Mouse (Mus musculus) gastrocnemius, postnatal 25 days (tissue): ENCODE data around the gene Cabcoco1. TPM values are rescaled to one million over a fixed set of nuclear protein-coding genes. Genes with fewer than 3 reads are reported as not detected.

Source experiments
- DNase-seq: peaks from one replicate; pipeline ENCODE4 v3.0.0; 2022
- long read RNA-seq, 2 experiments: library from polyadenylated mRNA; stranded (forward); transcript quantifications; one replicate each; pipeline ENCODE4 v2.0.0; 2021
- total RNA-seq, 2 experiments: library from RNA; stranded (reverse); gene quantifications; 1 replicate in 1 of 2; 2 replicates in 1 of 2; pipeline ENCODE4 v1.2.3; 2021

Cabcoco1 gene
- under 1 TPM; 0.33 to 0.86 TPM for total RNA-seq
- long read RNA-seq, experiment 1 = 0 reads
- long read RNA-seq, experiment 2, partial matches to known transcripts = 0 of 2 reads
- long read RNA-seq, experiment 2, other reads (novel, unspliced or antisense) = 0 of 2 reads

DNA sequence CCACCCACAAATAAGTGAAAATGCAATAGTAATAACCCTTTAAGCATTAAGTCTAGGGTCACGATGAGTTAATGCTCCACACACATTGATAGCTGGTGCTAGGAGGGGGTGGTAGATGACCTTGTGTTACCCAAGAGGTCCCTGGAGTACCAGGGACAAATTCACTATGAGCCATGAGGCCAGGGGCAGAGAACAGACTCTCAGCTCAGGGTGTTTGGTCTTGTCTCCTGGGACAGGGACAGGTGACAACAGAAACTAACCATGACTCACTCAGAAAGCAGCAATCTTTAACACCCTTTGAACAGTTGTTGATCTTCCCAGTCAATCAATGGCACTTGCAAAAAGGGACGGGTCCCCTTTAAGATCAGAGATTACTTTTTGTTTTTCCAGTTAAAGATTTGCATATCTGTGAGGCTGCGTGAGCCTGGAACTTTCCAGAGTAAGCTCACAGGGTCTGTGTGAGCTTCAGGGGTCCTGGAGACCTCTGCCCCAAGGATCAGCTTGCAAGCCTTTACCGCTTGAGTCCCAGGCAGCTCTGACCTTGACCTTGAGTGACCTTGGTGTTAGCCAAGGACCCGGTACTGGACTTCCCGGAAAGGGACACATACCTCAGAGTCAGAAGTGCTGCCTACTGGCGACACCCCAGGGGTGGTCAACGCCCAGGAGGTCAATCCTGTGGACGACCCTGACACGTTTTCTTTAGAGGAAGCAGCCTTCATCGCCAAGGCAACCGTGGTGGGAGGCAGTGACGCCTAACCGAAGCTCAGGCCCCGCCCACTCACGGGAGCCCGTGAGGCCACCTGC is at the start of gene Cabcoco1:
Gene Cabcoco1, minus strand, starts transcription at position 758 of the 804 bp plus-strand sequence.
- DNase-seq = peak; percentile 31

DNA sequence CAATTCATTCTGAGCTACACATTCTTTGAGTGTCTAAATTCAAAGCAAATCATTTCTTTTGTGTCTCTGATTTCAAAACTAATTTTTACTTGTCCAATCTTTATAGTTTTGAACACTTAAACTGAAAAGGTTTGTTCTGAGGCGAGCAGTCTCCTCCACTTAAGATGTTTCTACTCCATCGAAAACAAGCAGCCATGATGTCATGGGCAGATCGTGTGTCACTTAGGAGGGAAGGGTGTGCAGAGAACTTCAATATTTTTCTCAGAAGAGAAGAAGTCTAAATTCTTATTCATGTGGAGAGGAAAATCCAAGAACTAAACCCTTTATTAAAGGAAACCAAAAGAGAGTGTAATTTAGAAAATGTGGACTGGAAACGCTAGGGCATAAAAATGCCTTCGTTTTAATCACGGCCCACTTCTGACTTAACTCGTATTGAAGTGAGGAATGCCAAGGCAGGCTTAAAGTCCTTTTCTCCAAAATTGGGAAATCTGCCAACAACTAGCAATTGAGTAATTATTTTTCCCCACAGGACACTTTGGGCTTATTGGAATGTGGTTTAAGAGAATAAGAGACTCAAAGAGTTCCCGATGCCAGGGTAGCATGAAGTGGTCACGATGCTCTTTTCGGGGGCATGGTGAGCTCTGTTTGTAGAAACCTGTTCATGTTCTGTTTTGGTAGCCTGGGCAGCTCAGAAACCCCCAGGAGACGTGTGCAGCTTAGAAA is 48.0 kb upstream of the Cabcoco1 start:
- no peak for DNase-seq

DNA sequence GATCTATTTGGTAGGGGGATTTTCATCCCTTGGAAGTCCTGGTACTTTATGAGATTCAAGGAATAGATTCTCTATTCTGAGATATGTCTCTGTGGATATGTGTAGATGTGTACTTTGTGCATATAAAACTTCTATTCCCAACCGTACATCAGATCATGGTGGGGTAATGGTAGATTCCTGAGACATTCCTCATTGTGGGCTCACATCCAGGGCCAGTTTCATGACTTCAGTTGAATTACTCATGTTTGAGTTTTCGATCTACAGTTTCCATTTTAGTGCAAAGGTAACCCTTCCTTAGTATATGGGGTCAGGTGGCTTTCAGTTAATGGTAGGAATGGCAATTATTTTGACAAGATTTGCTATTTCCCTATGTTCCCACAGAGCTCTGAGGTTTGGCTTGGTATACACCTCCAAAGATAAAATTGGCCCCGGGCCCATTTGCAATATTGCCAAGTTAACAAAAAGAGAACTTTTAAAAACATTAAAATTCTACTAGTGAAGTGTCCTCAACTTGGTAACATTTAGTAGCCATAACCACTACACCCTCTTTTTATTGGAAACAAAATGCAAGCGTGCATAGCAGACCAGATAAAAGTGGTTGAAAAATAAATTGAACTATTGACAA is 45.8 kb upstream of the Cabcoco1 start:
- no peak for DNase-seq

DNA sequence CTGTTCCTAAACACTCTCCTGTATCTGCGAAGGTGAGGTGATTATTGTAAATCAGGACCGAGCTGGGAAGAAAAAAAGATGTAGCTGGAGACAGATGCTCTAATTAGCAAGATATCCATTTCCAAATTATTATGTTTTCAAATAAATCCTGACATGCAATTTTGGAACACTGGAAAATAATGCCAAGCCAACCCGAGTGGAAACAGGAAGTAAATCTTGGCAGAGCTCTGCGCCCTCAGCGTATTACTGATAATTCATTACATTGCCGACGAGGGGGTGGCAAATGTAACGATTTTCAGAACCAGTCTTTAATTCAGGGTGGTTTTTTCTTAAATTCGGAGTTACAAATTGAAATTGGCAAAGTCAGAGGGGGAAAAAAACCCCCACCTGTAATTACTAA is 35.6 kb upstream of the Cabcoco1 start:
- no peak for DNase-seq

DNA sequence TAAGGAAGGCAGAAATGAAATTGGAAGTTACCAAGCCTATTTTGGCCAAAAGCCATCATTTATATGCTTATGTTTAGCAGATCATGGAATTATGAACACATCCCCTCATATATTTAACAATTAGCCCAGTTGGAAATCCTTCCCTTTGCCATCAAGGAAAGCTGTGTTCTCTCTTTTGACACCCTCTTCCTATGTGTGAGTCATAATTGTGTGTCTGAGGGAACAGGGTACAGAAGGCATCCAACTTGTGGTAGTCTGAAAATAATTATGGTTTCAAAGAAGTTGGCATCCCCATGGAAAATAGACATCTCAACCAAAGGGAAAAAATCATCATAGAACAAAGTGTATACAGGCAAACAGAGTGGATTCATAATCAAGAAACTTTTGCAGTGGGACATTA is 26.5 kb upstream of the Cabcoco1 start:
- DNase-seq = no peak

DNA sequence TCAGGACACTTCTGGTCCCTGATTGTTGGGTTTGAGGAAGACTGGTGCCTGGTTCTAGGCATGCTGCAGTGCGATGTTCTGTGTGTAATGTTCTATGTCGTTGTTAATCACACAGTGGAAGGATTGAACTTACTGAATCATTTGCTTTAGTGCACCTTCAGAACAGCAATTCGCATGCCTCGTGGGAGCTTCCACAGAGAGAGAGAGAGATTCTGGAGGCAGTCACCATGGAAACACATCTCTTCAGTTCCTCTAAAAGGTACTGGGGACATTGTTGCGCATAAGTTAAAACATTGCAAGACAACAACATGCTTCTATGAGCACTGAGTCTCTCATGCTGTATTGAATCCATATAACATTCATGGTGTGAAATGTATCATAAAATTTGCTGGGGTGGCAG is 20.6 kb upstream of the Cabcoco1 start:
- DNase-seq = no peak

DNA sequence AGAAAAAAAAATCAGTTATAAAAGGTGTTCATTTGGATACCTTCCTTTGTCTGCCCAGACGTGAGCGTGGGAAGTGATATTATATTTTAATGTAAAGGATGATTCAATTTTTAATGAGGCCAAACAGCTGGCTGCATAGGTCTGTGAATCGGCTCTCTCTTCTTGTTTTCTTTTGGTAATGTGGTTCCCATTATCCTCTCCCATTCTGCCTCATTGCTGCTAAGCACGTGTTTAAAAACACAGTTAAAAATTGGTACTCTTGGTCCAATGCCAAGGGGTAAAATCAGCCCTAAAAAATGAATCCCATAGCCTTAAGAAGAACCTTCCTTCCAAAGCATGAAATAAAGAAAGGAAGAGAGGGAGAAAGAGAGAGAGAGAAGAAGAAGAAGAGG is 17.1 kb upstream of the Cabcoco1 start:
- no peak for DNase-seq

DNA sequence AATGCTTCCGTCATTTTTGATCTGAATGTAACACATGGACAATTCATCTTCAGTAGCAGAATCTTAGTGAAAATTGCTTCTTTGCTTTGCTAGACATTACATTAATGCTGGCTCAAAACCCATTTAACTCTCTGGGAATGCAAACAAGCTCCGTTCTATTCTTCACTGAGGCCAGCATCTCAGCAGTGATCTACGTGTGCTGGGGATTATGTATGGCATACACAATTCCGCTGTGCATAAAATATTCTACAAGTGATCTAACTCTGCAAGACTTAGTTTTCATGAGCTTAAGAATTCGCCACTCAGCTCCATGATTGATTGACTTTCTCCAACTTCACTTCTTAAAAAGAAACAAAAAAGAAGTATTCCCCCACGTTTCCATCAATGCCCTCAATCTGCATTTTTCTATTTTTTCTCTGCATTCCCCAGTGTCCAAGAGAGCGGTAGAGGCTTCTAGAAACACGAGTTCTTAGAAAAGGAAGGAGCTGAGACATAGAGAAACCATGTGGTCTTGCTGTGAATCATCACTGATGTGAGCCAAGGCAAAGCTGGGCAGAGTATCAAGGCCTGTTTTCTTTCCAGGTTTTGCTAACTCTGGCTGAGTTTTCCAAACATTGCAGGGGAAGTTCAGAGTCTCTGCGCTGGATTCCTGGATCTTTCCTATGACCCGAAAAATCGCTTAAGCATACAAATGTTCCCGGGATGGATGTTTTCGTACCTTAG is 16.6 kb upstream of the Cabcoco1 start:
- peak; percentile 74 for DNase-seq

DNA sequence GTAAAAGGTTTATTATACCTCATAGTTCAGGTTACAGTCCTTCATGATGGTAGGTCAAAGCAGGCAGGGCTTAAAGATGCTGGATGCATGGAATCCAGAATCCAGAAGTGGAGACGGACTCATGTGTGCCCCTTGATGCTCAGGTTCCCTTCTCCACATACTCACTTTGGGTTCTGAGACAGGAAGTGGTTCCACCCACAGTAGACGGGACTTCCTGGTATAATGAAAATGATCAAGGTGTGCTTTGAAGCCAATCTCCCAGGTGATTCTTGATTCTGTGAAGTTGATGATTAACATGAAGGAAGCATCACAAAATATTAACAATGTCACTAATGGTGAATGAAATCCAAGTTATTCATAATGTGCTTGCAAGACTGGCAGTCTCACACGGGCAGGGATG is 12.0 kb upstream of the Cabcoco1 start:
- no peak for DNase-seq

DNA sequence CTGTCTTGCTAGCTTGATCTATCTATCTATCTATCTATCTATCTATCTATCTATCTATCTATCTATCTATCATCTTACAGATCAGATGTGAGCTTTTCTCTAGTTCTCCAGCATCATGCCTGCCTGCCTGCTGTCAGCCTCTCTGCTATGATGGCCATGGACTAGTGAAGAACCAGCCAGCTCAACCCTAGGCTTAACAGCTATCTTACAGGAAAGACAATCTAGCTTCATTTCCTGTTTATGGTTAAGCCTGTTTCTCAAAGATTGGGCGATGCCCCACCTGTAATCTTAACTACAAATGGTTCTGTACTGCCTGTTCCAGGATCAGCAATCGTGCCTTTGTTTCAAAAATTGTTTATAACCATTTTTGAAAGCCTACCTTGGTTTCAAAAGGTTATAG is 10.9 kb upstream of the Cabcoco1 start:
- DNase-seq = no peak

DNA sequence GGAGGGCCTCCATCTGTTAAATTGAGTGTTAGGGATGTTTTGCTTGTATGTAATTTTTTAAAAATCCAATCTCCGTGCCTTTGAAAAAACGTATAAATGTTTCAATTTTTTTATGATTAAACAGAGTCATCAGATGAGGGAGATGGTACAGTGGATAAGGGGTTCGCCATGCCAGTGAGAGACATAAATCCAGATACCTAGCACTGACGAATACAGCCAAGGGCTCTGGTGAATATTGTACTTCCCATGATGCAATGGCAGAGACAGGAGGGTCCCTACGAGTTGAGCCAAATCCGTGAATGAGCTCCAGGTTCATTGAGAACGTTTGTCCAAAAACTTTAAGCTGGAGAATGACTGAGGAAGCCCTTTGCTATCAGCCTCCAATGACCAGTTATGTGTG is 9.6 kb upstream of the Cabcoco1 start:
- DNase-seq = no peak

DNA sequence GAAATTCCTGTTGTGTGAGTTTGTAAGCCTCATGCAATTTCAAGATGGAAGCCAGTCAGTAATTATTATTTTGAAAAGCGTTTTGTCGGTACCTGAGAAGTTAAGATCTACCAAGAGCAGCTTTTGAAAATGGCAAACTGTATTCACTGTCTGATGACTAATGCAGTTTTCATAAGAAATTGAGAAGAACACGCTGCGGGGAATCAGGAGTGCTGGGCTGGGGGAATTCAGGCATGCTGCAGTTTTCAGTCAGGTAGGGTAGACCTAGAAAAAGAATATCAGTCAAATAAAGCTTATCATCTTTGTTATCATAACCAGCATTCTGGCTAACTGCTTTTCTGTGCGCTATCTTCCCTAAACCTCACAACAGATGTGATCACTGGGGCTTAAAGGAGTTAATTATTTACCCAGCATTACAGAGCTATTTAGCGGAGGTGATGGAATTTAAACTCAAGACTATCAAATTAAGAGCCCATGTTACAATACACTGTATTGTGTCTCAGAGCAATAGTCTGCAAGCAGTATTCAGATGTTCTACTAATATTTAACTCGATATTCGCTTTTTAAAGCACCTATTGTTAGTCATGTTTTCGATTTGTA is 9.1 kb upstream of the Cabcoco1 start:
- no peak for DNase-seq

DNA sequence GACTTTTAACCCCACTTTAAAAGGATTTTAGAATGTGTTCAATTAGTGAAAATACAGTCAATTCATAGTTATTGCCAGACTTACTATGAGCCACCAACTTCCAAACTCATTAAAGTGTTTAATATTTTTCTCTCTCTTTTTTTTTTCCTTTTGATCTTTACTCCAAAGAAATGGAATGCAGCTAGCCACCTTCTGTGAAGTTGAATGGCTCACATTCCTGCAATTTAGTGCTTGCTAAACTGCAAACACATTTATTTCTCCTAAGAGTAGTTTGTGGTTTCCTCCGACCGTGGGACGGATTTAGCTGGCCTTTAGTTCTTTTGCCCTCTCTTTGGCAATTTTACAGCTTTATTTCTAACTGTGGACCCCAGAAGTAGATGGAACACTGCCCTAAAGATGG is 1.4 kb upstream of the Cabcoco1 start:
- no peak for DNase-seq

DNA sequence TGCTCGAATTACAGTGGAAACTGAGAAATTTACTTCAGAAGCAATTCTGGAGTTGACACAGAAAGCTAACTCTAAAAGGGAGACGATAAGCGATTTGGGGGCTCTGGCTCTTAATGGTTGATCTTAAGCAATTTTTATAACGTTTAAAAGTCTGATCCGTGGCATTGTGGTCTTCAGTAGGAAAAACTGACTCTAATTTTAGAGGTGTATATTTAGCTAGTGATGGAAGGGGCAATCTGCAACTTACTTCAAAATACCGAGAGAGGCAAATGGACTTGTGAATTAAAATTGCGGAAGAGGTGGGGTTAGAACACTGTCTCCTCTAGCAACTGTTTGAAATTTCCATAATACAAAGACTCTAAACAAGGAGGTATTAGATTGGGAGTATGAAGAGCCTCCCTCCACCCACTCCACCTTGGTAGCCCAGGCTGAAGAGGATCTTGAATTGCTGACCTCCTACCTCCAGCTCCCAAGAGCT is 286 bp upstream of the Cabcoco1 start:
- DNase-seq = no peak

DNA sequence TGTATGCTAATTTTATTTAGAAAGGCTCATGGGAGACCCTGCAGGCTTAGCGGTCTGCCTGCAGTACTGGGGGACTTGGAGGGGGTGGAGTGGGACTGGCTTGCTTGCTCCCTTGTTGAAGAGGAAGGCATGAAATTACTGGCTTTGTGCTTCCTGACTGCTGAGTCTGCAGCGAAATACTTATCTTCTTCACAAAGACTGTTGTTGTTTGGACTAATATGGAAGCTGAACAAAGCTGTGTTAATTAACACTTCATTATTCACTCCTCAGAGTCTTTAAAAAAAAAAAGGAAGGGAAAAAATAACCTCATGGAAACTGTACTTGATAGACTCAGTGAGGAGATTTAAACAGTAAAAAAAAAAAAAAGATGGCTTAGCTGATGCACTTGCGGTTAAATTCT is 1.1 kb downstream of the Cabcoco1 start:
- DNase-seq = no peak

DNA sequence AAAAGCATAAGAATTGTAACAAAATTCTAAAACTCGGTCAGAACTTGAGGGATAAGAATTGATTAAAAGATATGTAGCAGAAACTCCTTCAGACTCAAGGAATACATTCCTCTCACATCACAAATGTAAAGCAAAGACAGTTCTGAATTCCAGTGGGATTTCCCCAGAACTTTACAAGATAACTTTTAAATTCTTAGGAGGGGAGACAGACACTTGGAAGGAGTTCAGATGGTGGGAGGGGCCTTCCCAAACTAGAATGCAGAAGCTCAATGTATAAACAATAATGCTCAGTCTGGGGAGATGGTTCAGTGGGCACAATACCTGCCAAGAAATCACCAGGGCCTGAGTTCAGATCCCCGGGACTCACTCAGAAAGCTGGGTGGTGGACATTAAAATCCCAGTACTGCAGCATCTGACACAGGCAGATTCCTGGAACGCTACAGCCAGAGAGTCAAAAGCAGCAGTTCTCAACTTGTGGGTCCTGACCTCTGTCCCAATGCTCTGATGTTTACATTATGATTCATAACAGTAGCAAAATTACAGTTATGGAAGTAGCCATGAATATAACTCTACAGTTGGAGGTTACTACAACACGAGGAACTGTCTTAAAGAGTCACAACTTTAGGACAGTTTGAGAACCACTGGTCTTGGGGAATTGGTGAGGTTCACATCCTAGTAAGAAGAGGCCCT is 4.3 kb downstream of the Cabcoco1 start:
- DNase-seq = no peak

DNA sequence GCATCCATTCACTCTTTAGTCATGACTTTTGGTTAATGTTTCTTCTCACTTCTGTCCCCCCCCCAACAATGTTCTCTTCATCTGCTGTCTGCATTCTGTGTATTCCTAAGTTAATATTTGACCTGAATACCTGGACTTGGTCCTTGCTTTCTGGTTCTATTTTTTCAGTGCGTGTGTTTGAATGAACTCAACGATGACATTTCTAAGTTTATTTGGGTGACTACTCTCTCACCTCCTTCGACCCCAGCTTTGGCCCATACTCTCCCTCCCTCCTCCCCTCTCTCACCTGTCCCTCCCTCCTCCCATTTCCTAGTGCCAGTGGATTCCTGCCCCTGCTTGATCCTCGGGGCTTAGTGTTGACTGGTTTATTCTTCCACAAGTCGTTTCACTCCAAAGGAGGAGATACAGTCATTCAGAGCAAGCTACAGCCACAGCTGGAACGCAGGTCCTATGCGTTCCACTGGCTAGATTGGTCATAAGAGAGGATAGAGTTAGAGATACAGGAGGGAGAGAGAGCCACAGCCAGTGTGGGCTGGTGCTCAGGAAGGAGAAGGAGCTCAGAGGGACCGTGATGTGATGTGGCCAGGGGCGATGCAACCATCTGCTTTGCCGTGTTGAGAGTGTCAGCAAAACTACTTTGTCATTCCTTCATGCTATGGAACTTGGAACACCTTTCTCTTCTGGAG is 12.2 kb downstream of the Cabcoco1 start:
- no peak for DNase-seq

DNA sequence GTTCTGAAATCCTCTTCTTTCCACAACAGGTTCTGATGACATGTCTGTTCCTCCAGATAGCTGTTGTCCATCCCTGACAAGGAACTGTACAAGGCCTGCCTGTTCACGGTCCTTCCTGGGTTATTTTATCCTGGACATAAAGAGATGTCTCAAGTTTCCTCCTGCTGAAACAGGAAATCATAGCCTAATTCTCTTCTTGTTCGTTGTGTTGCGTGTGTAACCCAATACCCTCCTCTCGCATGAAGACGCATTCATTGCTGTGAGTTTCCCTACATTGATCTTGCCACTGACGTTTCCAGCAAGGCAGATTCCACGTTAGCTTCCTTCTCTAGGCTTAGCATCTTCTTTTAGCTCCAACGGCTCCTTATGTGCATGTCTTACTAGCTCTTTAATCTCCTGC is 12.7 kb downstream of the Cabcoco1 start:
- no peak for DNase-seq

DNA sequence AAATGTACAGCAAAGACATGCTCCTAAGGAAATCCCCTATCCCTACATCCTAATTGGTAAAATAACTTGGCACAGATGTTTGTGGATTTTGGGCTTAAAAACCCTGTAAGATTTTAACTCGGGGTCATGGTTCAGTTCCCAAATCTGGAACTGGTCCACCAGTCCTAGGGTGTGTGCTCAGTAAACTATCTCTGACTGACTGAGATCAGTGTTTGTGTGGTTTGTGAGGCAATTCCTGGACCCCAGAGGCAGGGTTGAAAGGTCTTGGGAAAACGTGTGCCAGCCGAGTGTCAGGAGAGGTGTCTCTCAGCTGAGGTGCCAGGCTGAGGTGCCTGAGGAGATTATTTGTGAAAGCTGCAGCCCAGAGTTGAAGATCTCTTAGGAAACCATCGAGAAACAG is 19.6 kb downstream of the Cabcoco1 start:
- DNase-seq = no peak

DNA sequence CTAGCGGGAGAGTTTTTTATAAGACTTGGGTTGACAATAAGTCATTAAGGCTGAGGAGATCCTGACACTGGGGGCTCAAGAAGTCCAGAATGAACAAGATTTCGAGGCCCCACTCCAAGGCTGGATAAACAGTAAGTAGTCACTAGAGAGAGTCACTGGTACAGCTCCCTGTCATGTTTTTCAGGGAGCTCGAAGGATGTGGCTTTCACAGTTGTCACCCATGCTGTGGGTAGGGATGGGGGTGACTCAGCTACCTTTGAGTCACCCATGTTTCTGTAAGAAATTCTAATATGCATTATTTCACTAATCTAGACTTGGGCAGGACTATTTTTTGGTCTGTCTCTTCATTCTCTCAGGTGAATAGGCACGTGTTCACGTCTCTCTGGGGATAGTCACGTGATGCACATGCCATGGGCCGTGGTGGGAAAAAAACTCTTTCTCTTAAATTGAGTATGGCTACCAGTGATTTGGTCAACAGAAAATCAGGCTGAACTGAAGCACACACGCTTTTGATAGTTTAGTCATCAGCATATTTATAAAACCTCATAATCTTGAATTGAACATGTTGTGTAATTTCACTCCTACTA is 29.2 kb downstream of the Cabcoco1 start:
- DNase-seq = no peak
